Mouse (Mus musculus): ENCODE data around the gene Use1. TPM values are rescaled to one million over a fixed set of nuclear protein-coding genes. Genes with fewer than 3 reads are reported as not detected.

Use1 gene
- total RNA-seq, 2 experiments from 2014 or later = 107 to 165 TPM

GRCm38 (mm10) chr8:71376423-71377030 lies 9.9 kb downstream of the Use1 start:
- no peak for ATAC-seq (replicated peaks; ENCODE audit: poor library complexity)

GRCm38 (mm10) chr8:71379008-71379407 lies 12.4 kb downstream of the Use1 start:
- ATAC-seq (replicated peaks; ENCODE audit: poor library complexity) = no peak

- no peak for ATAC-seq (replicated peaks; ENCODE audit: poor library complexity)
These were observed 12.9 kb downstream of the Use1 start for GRCm38 (mm10) chr8:71379512-71380075.

DNA sequence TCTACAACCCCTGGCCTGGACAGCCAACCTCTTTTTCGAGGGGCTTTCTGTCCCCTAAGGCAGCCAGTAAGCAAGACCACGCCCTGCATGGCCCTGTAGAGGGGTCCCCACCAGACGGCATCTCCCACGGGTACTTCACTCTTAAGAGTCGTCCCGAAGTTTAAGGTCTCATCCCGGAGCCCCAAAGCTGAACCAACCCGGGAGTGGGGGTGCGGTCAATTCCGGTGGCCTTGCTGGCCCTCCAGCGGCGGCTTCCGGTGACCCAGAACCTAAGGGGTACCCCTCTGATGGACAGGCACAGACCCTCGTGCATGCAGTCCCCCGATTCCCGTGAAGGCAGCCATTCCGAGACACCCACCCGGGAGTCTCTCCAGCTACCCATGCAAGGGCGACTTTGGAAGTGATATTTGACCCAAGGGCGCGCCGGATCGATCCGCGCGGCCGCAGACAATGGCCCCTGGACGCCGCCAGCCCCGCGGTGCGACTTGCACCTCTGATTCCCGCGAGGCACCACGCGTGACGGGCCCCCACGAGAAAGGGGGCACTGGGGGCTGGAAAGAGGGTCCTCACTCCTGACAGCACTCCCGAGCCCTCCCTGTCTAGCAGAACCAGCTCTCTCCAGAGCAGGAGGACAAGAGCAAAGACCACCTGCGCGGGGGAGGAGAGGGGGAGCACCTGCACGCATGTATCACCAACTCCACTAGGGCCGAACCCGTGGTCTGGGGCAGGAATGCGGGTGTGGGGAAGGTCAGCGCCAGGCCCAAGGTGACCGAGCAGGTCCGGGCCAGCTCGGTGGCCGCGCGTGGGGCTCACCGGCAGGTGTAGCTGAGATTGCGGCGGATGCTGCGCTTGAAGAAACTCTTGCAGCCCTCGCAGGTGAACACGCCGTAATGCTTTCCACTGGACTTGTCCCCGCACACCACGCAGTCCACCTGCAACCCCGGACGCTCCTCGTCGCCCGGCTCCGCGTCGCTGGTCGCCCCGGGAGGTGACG lies 13.8 kb downstream of the Use1 start:
- ATAC-seq (replicated peaks; ENCODE audit: poor library complexity) = no peak

DNA sequence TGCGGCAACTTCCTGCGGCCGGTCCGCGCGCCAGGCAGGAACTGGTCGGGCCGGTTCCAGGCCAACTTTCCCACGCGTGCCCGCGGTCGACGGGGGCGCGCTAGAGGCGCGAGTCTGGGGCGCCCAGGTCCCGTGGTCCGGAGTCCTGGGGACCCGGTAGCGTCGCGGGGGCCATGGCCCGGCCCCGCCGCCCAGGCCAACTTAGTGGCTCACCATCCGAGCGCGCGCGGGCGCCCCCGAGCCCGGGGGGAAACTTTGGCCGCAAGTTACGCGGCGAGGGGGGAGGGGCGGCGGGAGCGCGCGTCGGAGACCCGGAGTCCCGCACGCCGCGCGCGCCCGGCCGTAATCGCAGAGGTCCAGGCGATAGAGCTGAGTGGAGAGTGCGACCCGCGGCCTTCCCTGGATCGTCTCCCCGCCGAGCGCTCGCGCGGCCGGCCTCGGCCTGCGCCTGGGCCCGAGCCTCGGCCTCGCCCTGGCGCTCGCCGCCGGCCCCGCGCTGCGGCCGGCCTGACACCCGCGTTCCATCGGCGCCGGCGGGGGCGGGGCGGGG lies 14.8 kb downstream of the Use1 start, which contains the start of gene Nr2f6:
Nr2f6 (minus strand) TSS at position 540 of the 550 bp plus-strand sequence.
- ATAC-seq (replicated peaks; ENCODE audit: poor library complexity) = peak; percentile 12; the same call in 1 of the 2 replicates

DNA sequence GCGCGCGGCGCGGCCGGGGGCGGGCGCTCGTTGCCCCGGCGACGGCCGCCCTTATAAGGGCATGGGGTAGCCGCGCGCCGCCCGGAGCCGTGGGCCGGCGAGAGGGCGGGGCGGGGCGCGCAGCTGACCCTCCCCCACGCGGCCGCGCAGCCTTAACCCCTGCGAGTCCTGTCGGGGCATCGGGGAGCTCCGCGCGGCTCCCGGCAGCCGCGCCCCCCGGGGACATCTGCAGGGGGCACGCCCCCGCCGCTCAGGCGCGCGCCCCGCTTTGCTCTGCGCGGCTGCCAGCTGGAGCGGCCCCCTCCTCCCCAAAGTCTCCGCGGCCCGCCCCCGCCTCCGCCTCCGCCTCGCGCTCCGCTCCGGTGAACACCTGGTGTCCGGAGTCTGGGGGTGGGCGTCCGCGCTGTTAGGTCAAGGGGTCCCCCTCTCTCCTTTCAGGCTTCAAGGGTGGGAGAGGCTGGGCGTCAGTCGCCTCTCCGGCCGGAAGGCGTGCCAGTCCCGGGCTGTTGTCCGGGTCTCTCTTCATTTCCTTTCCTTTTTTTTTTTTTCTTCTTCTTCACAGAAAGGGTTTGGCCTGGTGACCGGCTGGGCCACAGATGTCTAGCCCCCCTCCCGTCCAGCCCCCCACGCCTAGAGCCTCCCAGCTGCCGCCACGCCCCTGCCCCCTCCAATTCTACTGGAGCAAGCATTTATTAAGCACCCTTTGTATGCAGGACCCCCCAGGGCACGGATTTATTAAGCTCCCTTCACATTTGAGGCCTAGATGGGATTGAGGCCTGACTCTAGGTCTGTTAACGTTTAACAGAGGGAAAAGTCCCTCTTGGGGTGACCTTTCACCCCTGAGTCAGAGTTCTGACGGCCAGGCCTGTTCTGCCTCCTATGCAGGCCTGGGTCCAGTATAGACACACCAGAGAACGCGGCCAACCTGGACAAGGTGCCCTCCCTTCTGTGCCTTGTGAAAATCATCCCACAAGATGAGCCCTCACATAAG lies 15.6 kb downstream of the Use1 start:
- ATAC-seq (replicated peaks; ENCODE audit: poor library complexity) = peak; percentile 79

DNA sequence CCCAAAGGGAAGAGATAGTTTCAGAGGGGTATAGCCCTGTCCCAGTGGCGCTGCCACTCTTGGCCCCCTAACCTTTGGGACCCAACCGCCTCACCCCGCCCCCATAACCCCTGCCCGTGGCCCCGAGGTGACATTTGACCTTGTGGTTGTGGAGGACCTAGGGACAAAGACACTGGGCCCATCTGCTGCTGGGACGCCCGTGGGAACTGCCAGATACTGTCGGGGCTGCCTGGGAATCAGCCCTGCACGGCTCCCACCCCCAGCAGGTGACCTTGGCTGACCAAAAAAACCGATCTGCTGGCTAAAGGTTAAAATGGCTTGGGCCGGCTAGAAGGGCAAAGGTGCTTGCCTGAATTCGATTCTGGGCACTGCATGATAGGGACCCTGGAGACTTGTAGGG lies 16.7 kb downstream of the Use1 start:
- no peak for ATAC-seq (replicated peaks; ENCODE audit: poor library complexity)

DNA sequence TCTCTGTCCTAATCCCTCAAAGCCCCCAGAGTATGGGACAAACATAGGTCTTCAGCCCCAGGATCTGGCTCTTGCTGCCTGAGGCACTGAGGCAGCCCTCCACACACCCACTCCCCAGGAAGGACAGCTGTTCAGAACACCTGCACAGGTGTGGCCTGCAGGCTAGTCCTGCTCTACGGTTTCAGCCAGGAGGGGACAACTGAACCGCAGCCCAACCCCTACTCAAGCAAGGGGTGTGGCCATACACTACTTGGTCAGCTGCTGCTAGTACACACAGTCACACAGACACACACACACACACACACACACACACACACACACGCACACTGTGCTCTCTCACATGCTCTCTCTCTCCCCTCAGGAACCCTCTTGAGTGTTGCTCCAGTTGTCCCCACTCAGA lies 17.2 kb downstream of the Use1 start:
- no peak for ATAC-seq (replicated peaks; ENCODE audit: poor library complexity)

DNA sequence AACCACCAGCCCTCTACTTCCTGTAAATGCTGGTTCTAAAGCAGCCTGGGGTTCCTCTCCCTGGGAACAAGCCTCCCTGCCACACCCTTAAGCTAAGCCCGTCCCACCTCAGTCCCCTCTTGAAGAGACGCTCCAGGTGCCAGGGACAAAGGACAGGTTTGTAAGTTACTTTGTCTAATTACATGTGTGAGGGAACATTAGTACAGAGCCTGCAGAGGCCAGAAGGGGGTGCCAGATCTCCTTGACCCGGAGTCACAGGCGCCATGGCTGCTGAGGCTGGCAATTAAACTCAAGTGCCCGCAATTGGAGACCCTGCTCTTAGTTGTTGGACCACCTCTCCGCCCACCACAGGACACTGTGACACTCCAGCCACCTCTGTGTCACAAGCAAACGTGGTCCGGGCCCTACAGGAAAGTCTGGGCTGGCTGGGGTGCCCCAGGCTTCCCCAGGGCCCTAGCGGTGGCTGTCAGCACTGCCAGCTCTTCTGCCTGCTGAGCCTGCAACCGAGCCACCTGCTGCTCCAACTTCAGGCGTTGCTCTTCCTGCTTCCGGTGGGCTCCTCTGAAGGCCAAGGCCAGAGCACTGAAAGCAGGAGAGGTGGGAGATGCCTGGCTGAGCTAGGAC lies 18.7 kb downstream of the Use1 start:
- no peak for ATAC-seq (replicated peaks; ENCODE audit: poor library complexity)

- ATAC-seq (replicated peaks; ENCODE audit: poor library complexity) = peak; percentile 29; the same call in 1 of the 2 replicates
These were observed 21.6 kb downstream of the Use1 start for GRCm38 (mm10) chr8:71388267-71388666.

DNA sequence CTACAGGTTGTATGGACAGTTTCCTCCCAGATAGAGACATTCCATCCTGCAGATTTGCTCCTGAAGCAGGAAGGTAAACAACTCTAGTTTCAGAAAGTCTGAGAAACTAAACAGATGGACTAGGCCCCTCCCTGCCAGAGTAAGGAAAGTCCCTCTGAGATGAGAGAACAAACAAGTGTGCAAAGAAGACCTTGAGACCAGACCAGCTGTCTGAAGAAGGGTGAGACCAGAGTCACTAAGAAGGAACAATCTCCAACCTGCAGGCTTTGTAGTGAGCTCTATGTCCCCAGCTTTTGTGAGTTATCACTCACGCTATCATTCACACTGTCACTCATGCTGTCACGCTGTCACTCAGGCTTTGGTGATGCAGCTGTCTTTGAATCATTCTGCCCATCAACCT lies 25.0 kb downstream of the Use1 start:
- no peak for ATAC-seq (replicated peaks; ENCODE audit: poor library complexity)

DNA sequence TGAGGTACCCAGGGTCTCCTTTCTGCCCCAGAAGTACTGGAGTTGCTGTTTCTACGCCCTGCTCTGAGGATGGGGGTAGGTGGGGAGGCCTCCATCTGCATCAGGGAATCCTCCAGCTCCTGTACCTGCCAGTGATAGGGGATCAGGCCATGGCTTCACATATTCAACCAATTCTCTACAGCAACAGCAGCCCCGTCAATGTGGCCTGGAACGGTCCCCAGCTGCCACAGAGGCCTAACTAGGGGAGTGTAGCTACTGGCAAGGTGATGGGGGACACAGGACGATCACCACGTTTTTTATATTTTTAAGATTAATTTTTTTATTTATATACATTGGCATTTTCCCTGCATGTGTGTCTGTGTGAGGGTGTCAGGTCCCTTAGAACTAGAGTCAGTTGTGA lies 25.7 kb downstream of the Use1 start:
- no peak for ATAC-seq (replicated peaks; ENCODE audit: poor library complexity)

- ATAC-seq (replicated peaks; ENCODE audit: poor library complexity) = peak; percentile 35; the same call in 1 of the 2 replicates
These were observed 26.2 kb downstream of the Use1 start for GRCm38 (mm10) chr8:71392871-71393270.

GRCm38 (mm10) chr8:71394481-71394880 lies 27.8 kb downstream of the Use1 start:
- ATAC-seq (replicated peaks; ENCODE audit: poor library complexity) = no peak

- ATAC-seq (replicated peaks; ENCODE audit: poor library complexity) = no peak
These were observed 28.4 kb downstream of the Use1 start for GRCm38 (mm10) chr8:71395071-71395470.

DNA sequence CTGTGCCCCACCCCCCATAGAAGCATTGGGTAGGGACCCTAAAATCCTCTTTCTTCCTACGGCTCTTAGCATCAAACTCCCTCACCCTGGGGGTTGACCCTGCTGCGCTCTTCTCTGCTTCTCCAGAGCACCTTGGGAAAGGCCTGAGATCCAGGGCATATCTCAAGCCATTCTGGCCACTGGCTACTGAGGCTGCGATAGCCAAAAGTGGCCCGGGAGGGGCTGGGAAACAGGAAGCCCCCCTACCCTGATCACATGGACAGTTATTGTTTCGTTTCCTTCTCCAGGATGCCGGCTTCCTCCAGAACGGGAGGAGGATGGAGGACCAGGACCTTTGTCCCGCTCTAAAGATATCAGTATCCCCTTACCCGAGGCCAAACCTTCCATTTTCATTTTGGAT lies 29.0 kb downstream of the Use1 start, which contains the start of gene Ushbp1:
Ushbp1 (minus strand) TSS at position 174 of the 400 bp plus-strand sequence.
- no peak for ATAC-seq (replicated peaks; ENCODE audit: poor library complexity)

DNA sequence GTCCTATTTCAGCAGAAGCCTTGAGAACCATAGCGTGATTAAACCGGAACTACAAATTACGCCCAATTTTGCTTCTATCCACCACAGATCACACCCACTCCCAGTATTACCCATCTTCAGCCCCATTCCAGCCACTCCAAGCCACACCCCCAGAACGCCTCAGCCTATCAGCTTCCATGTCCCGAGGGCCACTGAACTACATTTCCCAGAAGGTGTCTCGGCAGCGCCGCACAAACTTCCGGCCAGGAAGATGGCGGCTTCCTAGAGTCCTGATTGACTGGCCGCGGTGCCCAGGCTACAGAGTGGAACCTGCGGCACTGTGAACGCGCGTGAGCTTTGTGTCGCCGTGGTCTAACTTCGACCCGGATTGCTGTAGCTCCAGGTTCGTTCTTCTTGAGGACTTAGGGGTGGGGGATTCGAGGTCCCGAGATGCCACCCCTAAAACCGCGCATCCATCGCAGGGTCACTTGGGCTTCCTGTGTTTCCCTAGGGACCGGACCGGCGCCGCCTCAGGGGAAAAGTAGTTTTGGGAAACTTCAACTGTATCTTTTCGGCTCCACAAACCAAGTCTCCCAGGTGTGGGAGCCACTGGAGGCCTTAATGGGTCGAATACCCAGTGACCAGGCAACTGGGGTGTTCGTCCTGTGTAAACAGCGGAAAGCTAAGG lies 30.1 kb downstream of the Use1 start, which contains the start of gene Babam1:
Babam1 (plus strand) TSS at position 223 of the 667 bp plus-strand sequence.
- peak; percentile 98 for ATAC-seq (replicated peaks; ENCODE audit: poor library complexity)

DNA sequence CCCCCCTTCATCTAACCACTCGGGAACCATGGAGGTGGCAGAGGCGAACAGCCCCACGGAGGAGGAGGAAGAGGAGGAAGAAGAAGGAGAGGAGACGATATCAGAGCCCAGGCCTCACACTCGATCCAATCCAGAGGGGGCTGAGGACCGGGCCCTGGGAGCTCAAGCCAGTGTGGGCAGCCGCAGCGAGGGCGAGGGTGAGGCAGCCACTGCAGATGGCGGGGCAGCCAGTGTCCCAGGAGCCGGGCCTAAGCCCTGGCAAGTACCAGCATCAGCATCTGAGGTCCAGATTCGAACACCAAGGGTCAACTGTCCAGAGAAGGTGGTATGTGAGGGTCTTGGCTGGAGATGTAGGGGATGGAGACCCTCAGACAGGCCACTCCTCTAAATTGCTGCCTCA lies 31.1 kb downstream of the Use1 start:
- no peak for ATAC-seq (replicated peaks; ENCODE audit: poor library complexity)

DNA sequence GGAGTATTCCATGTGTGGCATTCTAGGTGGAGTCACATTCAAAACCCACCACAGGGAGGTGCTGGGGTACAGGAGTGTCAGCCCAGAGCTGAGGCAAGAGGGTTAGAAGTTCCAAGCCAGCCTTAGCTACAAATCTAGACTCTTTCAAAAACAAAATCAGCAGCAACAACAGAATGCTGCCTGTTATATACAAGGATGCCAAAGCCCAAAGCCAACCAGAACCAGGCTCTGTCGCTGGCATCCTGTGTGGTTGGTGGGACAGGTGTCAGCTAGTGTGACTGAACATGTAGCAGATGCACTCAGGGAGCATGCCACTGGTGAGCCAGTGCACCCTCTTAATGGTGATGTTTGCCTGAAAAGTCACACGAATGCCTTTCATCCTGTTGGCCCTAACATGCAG lies 34.2 kb downstream of the Use1 start:
- no peak for ATAC-seq (replicated peaks; ENCODE audit: poor library complexity)
